In genomic region chr16:63191181-63191580, GRCm38 (mm10) we compare ENCODE assay signal across 23 mouse cellular contexts.
DNase-seq lines count a peak whose midpoint lies in the region; ATAC-seq lines count a peak whose summit lies in the region.
"Had no signal": no experiment of that assay in that cellular context is flagged by ENCODE, and none has a peak within 500 bp of the region (broad histone marks: within the 10 kb centered on the region; RNA-seq: fewer than 3 reads in every experiment).

No protein-coding gene starts in this region.

- ATAC-seq in forebrain, embryonic 13.5 days, result peak; percentile 53; the same call in 1 of the 2 replicates
- no peak for ATAC-seq in forebrain, embryonic 15.5 days (replicated peaks)
- ATAC-seq in hindbrain, embryonic 11.5 days (ENCODE audit: low FRiP score), result peak; percentile 40; the same call in 1 of the 2 replicates
- no peak for ATAC-seq in hindbrain, embryonic 16.5 days
- ATAC-seq in neural tube, embryonic 14.5 days (ENCODE audit: low read depth), result 0 out of 2 replicates have a peak, but pooled peaks have one; percentile 4
- ATAC-seq in neural tube, embryonic 15.5 days (ENCODE audit: low FRiP score), result no peak
- ATAC-seq: CD4-positive, CD25-positive, alpha-beta regulatory T cell, adult 4 months; inflammation-experienced regulatory T-cells, adult 6 months; intestine, postnatal 0 days had no signal

- WGBS in forebrain, embryonic 13.5 days, result 39% methylated on average over 6 of the region's 6 CpGs
- WGBS in forebrain, embryonic 15.5 days, result 27% methylated on average over 6 of the region's 6 CpGs
- 76% methylated on average over 6 of the region's 6 CpGs for WGBS in hindbrain, embryonic 11.5 days
- WGBS in hindbrain, embryonic 16.5 days, result 52% methylated on average over 6 of the region's 6 CpGs
- 44% methylated on average over 6 of the region's 6 CpGs for WGBS in neural tube, embryonic 14.5 days
- 38% methylated on average over 6 of the region's 6 CpGs for WGBS in neural tube, embryonic 15.5 days

- H3K27me3 ChIP-seq in forebrain, embryonic 13.5 days, result no peaks in the 10 kb centered on the region
- H3K27me3 ChIP-seq in forebrain, embryonic 15.5 days, result no peaks in the 10 kb centered on the region
- H3K27me3 ChIP-seq in hindbrain, embryonic 11.5 days (ENCODE audit: control insufficient read depth, insufficient read depth, low read length), result no peaks in the 10 kb centered on the region
- no peaks in the 10 kb centered on the region for H3K27me3 ChIP-seq in hindbrain, embryonic 16.5 days (replicated peaks; ENCODE audit: control insufficient read depth, insufficient read depth, low read length)
- H3K27me3 ChIP-seq in neural tube, embryonic 14.5 days (ENCODE audit: control insufficient read depth, insufficient read depth, low read length), result no peaks in the 10 kb centered on the region
- no peaks in the 10 kb centered on the region for H3K27me3 ChIP-seq in neural tube, embryonic 15.5 days (replicated peaks)
- H3K27me3 ChIP-seq: embryonic facial prominence, embryonic 12.5 days had no signal

- H3K4me1 ChIP-seq in forebrain, embryonic 13.5 days, result 0 out of 2 replicates have a peak, but pooled peaks cover 2% of the 10 kb centered on the region
- H3K4me1 ChIP-seq in forebrain, embryonic 15.5 days, result 0 out of 2 replicates have a peak, but pooled peaks cover 2% of the 10 kb centered on the region
- H3K4me1 ChIP-seq in hindbrain, embryonic 11.5 days (replicated peaks; ENCODE audit: control insufficient read depth, insufficient read depth, low read length), result no peaks in the 10 kb centered on the region
- H3K4me1 ChIP-seq in hindbrain, embryonic 16.5 days (ENCODE audit: control insufficient read depth, insufficient read depth, low read depth, low read length), result no peaks in the 10 kb centered on the region
- H3K4me1 ChIP-seq in neural tube, embryonic 14.5 days (ENCODE audit: control insufficient read depth, insufficient read depth, low read length), result no peaks in the 10 kb centered on the region
- H3K4me1 ChIP-seq in neural tube, embryonic 15.5 days, result no peaks in the 10 kb centered on the region
- H3K4me1 ChIP-seq: embryonic facial prominence, embryonic 12.5 days; heart, embryonic 10.5 days had no signal

- H3K36me3 ChIP-seq in forebrain, embryonic 13.5 days (ENCODE audit: poor library complexity, severe bottlenecking), result no peaks in the 10 kb centered on the region
- no peaks in the 10 kb centered on the region for H3K36me3 ChIP-seq in forebrain, embryonic 15.5 days
- no peaks in the 10 kb centered on the region for H3K36me3 ChIP-seq in hindbrain, embryonic 11.5 days (ENCODE audit: control insufficient read depth, insufficient read depth, low read length)
- H3K36me3 ChIP-seq in hindbrain, embryonic 16.5 days (ENCODE audit: control insufficient read depth, insufficient read depth, low read length), result no peaks in the 10 kb centered on the region
- H3K36me3 ChIP-seq in neural tube, embryonic 14.5 days (ENCODE audit: control insufficient read depth, insufficient read depth, low read length), result no peaks in the 10 kb centered on the region
- no peaks in the 10 kb centered on the region for H3K36me3 ChIP-seq in neural tube, embryonic 15.5 days
- H3K36me3 ChIP-seq: embryonic facial prominence, embryonic 12.5 days; G1E; heart, embryonic 10.5 days had no signal

- no peaks in the 10 kb centered on the region for H3K9me3 ChIP-seq in forebrain, embryonic 13.5 days (replicated peaks)
- H3K9me3 ChIP-seq in forebrain, embryonic 15.5 days, result no peaks in the 10 kb centered on the region; the same call in 1 of the 2 replicates
- H3K9me3 ChIP-seq in hindbrain, embryonic 11.5 days (ENCODE audit: control insufficient read depth, low read length), result no peaks in the 10 kb centered on the region
- H3K9me3 ChIP-seq in hindbrain, embryonic 16.5 days (ENCODE audit: control insufficient read depth, low read length), result 0 out of 2 replicates have a peak, but pooled peaks cover 2% of the 10 kb centered on the region
- H3K9me3 ChIP-seq in neural tube, embryonic 14.5 days (ENCODE audit: control insufficient read depth, low read length), result no peaks in the 10 kb centered on the region
- no peaks in the 10 kb centered on the region for H3K9me3 ChIP-seq in neural tube, embryonic 15.5 days (replicated peaks)
- H3K9me3 ChIP-seq: embryonic facial prominence, embryonic 12.5 days; G1E; heart, embryonic 10.5 days had no signal

- H3K4me2 ChIP-seq in forebrain, embryonic 13.5 days, result no peak overlapping the region
- no peak overlapping the region for H3K4me2 ChIP-seq in forebrain, embryonic 15.5 days (replicated peaks)
- no peak overlapping the region for H3K4me2 ChIP-seq in hindbrain, embryonic 11.5 days (replicated peaks; ENCODE audit: low read depth, low read length)
- no peak overlapping the region for H3K4me2 ChIP-seq in hindbrain, embryonic 16.5 days (ENCODE audit: low read length)
- no peak overlapping the region for H3K4me2 ChIP-seq in neural tube, embryonic 14.5 days (ENCODE audit: low read depth, low read length)
- no peak overlapping the region for H3K4me2 ChIP-seq in neural tube, embryonic 15.5 days
- H3K4me2 ChIP-seq: embryonic facial prominence, embryonic 12.5 days; hindbrain, embryonic 14.5 days had no signal

- no peak overlapping the region for H3K27ac ChIP-seq in forebrain, embryonic 13.5 days
- no peak overlapping the region for H3K27ac ChIP-seq in forebrain, embryonic 15.5 days (replicated peaks)
- no peak overlapping the region for H3K27ac ChIP-seq in hindbrain, embryonic 11.5 days (ENCODE audit: low read depth, low read length)
- H3K27ac ChIP-seq in hindbrain, embryonic 16.5 days (ENCODE audit: low read depth, low read length), result no peak overlapping the region
- H3K27ac ChIP-seq in neural tube, embryonic 14.5 days (ENCODE audit: low read depth, low read length), result no peak overlapping the region
- H3K27ac ChIP-seq in neural tube, embryonic 15.5 days (replicated peaks), result no peak overlapping the region
- H3K27ac ChIP-seq: embryonic facial prominence, embryonic 12.5 days; heart, embryonic 10.5 days; hindbrain, embryonic 14.5 days had no signal

- intact Hi-C loops in heart, postnatal 25 days (cut with DNase I), result no loop called here

- no peak overlapping the region for H3K9ac ChIP-seq in forebrain, embryonic 13.5 days
- no peak overlapping the region for H3K9ac ChIP-seq in forebrain, embryonic 15.5 days (replicated peaks)
- H3K9ac ChIP-seq in hindbrain, embryonic 11.5 days (ENCODE audit: low read depth, low read length), result no peak overlapping the region
- no peak overlapping the region for H3K9ac ChIP-seq in hindbrain, embryonic 16.5 days (ENCODE audit: low read depth, low read length)
- H3K9ac ChIP-seq in neural tube, embryonic 14.5 days (replicated peaks; ENCODE audit: low read depth, low read length), result no peak overlapping the region
- no peak overlapping the region for H3K9ac ChIP-seq in neural tube, embryonic 15.5 days (replicated peaks)
- H3K9ac ChIP-seq: embryonic facial prominence, embryonic 12.5 days; hindbrain, embryonic 14.5 days had no signal

- DNase-seq in hindbrain, embryonic 11.5 days (ENCODE audit: low spot score), result no peak
- no peak for DNase-seq in heart, postnatal 25 days (ENCODE audit: low spot score)
- DNase-seq: adrenal gland, postnatal 10 days; B cell, adult 2 months; cerebellum, adult 11-12 months; cerebellum, adult 9-10 months; cerebellum, postnatal 25 days; gastrocnemius, postnatal 10 days; heart, adult 18-20 months; heart, postnatal 10 days; kidney, adult 8-10 months had no signal

- no peak overlapping the region for H3K4me3 ChIP-seq in forebrain, embryonic 13.5 days
- H3K4me3 ChIP-seq in forebrain, embryonic 15.5 days, result no peak overlapping the region
- H3K4me3 ChIP-seq in hindbrain, embryonic 11.5 days (ENCODE audit: low read depth, low read length), result no peak overlapping the region
- H3K4me3 ChIP-seq in hindbrain, embryonic 16.5 days (ENCODE audit: low read length), result no peak overlapping the region
- H3K4me3 ChIP-seq in neural tube, embryonic 14.5 days (ENCODE audit: low read depth, low read length), result no peak overlapping the region
- no peak overlapping the region for H3K4me3 ChIP-seq in neural tube, embryonic 15.5 days (replicated peaks)
- H3K4me3 ChIP-seq: embryonic facial prominence, embryonic 12.5 days; heart, embryonic 10.5 days had no signal

Comparison
In these comparisons a context has a peak if more than half of its experiments do, and no peak if none do; other contexts are left out.
1. ATAC-seq: peak in forebrain, embryonic 13.5 days (single experiment), hindbrain, embryonic 11.5 days (single experiment) and neural tube, embryonic 14.5 days (single experiment); none in forebrain, embryonic 15.5 days (single experiment), hindbrain, embryonic 16.5 days (single experiment) and neural tube, embryonic 15.5 days (single experiment).